Mouse (Mus musculus): ENCODE data around the gene Gm21860. TPM values are rescaled to one million over a fixed set of nuclear protein-coding genes. Genes with fewer than 3 reads are reported as not detected.
A peak's percentile ranks its signal among the peaks of the same experiment; 100 is the strongest.
"Not testable (repeated sequence)": the region's sequence is repeated elsewhere in the genome, so short reads cannot be mapped to it uniquely, and the experiment has no call there.

Gm21860 gene
- not detected in 2 replicates for polyA plus RNA-seq (2015; fragmentation: Nextera tagmentation; extraction: Ambion mirVana)

DNA sequence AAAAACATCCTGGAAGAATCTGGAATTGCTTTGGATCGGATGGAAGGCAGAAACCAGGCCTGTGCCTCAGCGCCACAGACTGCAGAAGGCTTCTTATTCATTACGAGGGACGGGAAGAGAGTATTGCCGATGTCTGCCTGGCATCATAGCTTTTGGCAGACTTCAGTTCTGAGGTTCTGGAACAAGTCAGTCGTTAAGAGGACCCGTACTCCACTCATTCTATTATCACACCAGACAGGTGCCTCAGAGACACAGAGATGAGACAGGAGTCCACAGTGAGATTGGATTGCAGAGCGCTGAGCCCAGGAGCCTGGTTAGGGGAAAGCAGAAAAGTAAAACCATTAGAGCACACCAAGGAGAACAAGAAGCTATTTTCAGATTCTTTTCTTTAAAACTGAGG is at the start of gene Gm21860:
Gene Gm21860, minus strand, starts transcription at position 101 of the 400 bp plus-strand sequence.
- H3K4me1 ChIP-seq; H3K27me3 ChIP-seq; H3K27ac ChIP-seq (replicated peaks); H3K9me3 ChIP-seq (replicated peaks); ATAC-seq (ENCODE audit: insufficient number of reproducible peaks, low FRiP score, low TSS enrichment, low read depth); H3K9ac ChIP-seq; H3K4me2 ChIP-seq (replicated peaks); H3K4me3 ChIP-seq (replicated peaks); H3K36me3 ChIP-seq: not testable (repeated sequence)
- no CpG with 5 or more reads among the region's 8 CpGs for WGBS

DNA sequence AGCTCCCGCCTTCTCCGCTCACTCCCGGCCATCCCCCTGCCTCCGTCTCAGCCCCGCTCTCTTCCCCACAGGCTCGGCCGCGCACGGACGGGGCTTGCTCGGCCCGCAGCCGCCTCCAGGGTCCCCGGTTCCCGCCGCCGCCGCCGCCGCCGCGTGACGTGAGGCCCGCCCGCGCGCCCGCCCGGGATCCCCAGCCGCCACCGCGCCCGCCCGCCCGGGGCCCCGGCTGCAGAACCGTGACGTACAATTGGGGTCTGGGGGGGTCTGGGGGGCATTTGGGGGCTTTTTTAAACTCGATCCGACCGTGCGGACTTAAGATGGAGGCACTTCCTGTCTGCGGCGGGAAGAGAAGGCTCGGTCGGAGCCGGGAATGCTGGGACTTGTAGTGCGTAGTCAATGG is 29.8 kb upstream of the Gm21860 start, which contains the start of gene Gm47283:
Gene Gm47283, plus strand, starts transcription at position 301 of the 400 bp plus-strand sequence.
- not testable (repeated sequence) for H3K4me1 ChIP-seq; H3K9me3 ChIP-seq (replicated peaks); H3K27ac ChIP-seq (replicated peaks); ATAC-seq (ENCODE audit: insufficient number of reproducible peaks, low FRiP score, low TSS enrichment, low read depth); H3K4me2 ChIP-seq (replicated peaks); H3K27me3 ChIP-seq; H3K36me3 ChIP-seq; H3K4me3 ChIP-seq (replicated peaks); H3K9ac ChIP-seq
- WGBS: no CpG with 5 or more reads among the region's 48 CpGs

DNA sequence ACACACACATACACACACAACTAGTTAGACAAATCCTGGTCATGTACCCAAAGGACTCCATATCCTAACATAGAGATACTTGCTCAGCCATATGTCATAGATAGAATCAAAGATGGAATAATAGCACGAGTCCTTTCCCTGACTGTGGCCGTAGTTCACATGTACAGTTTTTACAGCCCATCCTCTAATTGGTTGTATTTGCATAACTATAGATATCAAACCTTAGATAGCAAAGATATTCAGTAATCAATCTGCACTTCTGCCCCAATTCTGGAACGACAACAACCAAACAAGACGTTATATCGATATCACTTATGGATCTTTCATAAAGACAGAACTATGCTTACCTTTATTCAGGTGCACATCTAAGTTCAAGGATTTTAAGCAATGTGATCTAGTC is 9.4 kb downstream of the Gm21860 start:
- not testable (repeated sequence) for H3K4me2 ChIP-seq (replicated peaks); H3K4me3 ChIP-seq (replicated peaks); H3K27me3 ChIP-seq; H3K27ac ChIP-seq (replicated peaks); ATAC-seq (ENCODE audit: insufficient number of reproducible peaks, low FRiP score, low TSS enrichment, low read depth); H3K9ac ChIP-seq; H3K4me1 ChIP-seq
- H3K36me3 ChIP-seq: peaks cover 26% of the 10 kb centered on the region
- peaks cover 34% of the 10 kb centered on the region for H3K9me3 ChIP-seq (replicated peaks)
- 93% methylated on average over 5 of the region's 5 CpGs for whole genome bisulfite sequencing

DNA sequence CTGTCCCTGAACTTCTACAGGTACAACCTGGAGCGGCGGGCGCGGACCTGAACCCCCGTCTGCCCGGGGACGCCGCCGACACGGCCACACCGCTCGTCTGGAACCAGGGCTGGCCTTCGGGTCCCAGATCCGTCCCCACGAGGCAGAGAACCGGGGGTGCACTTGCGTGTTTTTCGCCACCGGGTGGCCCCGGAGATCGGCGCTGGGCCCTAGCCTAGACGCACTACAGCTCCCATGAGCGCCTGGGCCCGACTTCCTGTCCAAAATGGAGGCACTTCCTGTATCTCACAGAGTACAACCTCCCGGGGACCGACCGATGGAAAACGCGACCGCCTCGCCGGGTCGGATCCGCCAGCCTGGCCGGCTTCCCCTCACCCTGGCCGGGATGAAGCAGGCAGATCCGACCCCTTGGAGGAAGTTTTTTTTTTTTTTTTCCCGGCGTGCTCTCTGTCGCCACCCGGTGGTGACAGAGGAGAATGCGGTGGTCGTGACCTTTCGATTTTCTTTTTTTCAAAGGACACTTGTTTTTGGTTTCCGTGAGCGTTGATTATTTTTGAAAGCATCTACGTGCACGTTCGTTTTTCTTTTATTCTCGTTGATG is 10.1 kb downstream of the Gm21860 start:
- WGBS: 62% methylated on average over 51 of the region's 51 CpGs
- not testable (repeated sequence) for H3K4me1 ChIP-seq

DNA sequence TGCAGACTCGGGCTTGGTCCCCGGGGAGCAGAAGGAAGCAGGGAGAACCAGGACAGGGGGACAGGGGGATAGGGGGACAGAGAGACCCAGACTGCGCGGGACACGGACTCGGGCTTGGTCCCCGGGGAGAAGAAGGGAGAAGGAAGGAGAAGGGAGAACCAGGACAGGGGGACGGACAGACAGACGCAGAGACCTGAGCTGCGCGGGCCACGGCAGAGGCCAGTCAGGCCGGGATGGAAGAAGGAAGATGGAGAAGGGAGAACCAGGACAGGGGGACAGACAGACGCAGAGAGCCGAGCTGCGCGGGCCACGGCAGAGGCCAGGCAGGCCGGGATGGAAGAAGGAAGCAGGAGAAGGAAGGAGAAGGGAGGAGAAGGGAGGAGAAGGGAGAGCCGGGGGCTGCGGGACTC is 10.8 kb downstream of the Gm21860 start:
- Histone ChIP-seq H3K4me3 (replicated peaks) (no peak overlapping the region), H3K27ac (replicated peaks) (no peak overlapping the region)

More for the DNA sequence above, 10.1 kb downstream of the Gm21860 start:
- ATAC-seq (ENCODE audit: insufficient number of reproducible peaks, low FRiP score, low TSS enrichment, low read depth): peak; percentile 90
- peak overlapping the region; percentile 35 for H3K4me3 ChIP-seq (replicated peaks)
- H3K36me3 ChIP-seq: peaks cover 33% of the 10 kb centered on the region
- not testable (repeated sequence) for H3K27me3 ChIP-seq, H3K9ac ChIP-seq
- peak overlapping the region; percentile 79 for H3K27ac ChIP-seq (replicated peaks)
- peaks cover 42% of the 10 kb centered on the region for H3K9me3 ChIP-seq (replicated peaks)
- H3K4me2 ChIP-seq (replicated peaks): peak overlapping the region; percentile 38

DNA sequence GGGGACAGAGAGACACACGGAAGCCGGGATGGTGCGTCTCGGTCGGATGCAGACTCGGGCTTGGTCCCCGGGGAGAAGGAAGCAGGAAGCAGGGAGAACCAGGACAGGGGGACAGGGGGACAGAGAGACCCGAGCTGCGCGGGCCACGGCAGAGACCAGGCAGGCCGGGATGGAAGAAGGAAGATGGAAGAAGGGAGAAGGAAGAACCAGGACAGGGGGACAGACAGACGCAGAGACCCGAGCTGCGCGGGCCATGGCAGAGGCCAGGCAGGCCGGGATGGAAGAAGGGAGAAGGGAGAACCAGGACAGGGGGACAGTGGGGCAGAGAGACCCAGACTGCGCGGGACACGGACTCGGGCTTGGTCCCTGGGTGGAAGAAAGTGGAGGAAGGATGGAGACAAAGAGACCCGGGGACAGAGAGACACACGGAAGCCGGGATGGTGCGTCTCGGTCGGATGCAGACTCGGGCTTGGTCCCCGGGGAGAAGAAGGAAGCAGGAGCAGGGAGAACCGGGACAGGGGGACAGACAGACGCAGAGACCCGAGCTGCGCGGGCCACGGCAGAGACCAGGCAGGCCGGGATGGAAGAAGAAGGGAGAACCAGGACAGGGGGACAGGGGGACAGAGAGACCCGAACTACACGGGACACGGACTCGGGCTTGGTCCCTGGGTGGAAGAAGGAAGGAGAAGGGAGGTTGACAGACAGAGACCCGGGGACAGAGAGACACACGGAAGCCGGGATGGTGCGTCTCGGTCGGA is 11.4 kb downstream of the Gm21860 start:
- H3K4me3 ChIP-seq (replicated peaks); H3K27me3 ChIP-seq; H3K4me1 ChIP-seq; H3K4me2 ChIP-seq (replicated peaks); H3K27ac ChIP-seq (replicated peaks); ATAC-seq (ENCODE audit: insufficient number of reproducible peaks, low FRiP score, low TSS enrichment, low read depth); H3K9ac ChIP-seq: not testable (repeated sequence)
- Histone ChIP-seq H3K9me3 (replicated peaks) (peaks cover 50% of the 10 kb centered on the region), H3K36me3 (peaks cover 42% of the 10 kb centered on the region)
- WGBS: 80% methylated on average over 40 of the region's 46 CpGs

More for the DNA sequence above, 10.8 kb downstream of the Gm21860 start:
- Histone ChIP-seq H3K4me2 (replicated peaks) (no peak overlapping the region), H3K9ac (no peak overlapping the region), H3K27me3 (no peaks in the 10 kb centered on the region), H3K36me3 (peaks cover 40% of the 10 kb centered on the region), H3K4me1 (no peaks in the 10 kb centered on the region), H3K9me3 (replicated peaks) (peaks cover 49% of the 10 kb centered on the region)
- ATAC-seq (ENCODE audit: insufficient number of reproducible peaks, low FRiP score, low TSS enrichment, low read depth): no peak
- 60% methylated on average over 1 of the region's 21 CpGs for WGBS

DNA sequence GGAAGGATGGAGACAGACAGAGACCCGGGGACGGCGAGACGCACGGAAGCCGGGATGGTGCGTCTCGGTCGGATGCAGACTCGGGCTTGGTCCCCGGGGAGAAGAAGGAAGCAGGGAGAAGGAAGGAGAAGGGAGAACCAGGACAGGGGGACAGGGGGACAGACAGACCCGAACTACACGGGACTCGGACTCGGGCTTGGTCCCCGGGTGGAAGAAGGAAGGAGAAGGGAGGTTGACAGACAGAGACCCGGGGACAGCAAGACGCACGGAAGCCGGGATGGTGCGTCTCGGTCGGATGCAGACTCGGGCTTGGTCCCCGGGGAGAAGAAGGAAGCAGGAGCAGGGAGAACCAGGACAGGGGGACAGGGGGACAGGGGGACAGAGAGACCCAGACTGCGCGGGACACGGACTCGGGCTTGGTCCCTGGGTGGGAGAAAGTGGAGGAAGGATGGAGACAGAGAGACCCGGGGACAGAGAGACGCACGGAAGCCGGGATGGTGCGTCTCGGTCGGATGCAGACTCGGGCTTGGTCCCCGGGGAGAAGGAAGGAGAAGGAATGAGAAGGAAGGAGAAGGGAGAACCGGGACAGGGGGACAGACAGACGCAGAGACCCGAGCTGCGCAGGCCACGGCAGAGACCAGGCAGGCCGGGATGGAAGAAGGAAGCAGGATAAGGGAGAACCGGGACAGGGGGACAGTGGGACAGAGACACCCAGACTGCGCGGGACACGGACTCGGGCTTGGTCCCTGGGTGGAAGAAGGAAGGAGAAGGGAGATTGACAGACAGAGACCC is 12.2 kb downstream of the Gm21860 start:
- not testable (repeated sequence) for H3K4me3 ChIP-seq (replicated peaks); H3K27me3 ChIP-seq; H3K27ac ChIP-seq (replicated peaks); H3K4me2 ChIP-seq (replicated peaks); H3K4me1 ChIP-seq; H3K9ac ChIP-seq; ATAC-seq (ENCODE audit: insufficient number of reproducible peaks, low FRiP score, low TSS enrichment, low read depth)
- Histone ChIP-seq H3K36me3 (peaks cover 42% of the 10 kb centered on the region), H3K9me3 (replicated peaks) (peaks cover 50% of the 10 kb centered on the region)
- 84% methylated on average over 49 of the region's 49 CpGs for WGBS

DNA sequence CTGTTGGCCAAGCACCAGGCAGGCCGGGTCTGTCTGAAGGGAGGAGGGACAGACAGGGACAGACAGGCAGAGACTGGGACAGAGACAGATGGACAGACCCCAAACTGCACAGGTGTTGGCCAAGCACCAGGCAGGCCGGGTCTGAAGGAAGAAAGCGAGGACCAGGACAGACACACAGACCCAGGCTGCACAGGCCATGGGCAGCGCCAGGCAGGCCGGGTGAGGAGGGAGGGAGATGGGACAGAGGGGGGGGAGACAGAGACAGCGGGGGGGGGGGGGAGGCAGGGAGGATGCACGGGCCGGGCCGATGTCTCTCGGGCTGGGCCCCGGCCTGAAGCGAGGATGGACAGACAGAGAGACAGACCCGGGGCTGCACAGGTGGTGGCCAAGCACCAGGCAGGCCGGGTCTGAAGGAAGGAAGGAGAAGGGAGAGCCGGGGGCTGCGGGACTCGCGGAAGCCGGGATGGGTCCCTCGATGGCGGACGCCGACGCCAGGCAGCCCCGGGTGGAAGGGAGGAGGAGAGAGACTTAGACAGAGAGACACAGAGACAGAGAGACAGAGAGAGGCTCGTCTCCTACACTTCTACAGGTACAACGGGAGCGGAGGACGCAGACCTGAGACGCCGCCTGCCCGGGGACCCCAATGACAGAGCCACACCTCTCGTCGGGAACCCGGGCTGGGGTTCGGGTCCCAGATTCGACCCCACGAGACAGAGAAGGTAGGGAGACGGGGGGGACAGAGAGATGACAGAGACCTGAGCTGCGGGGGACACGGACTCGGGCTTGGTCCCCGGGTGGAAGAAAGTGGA is 13.0 kb downstream of the Gm21860 start:
- peaks cover 42% of the 10 kb centered on the region for H3K36me3 ChIP-seq
- H3K4me2 ChIP-seq (replicated peaks); H3K27me3 ChIP-seq; H3K4me1 ChIP-seq; H3K27ac ChIP-seq (replicated peaks); H3K4me3 ChIP-seq (replicated peaks); H3K9ac ChIP-seq: not testable (repeated sequence)
- WGBS: 82% methylated on average over 42 of the region's 43 CpGs
- peak; percentile 55 for ATAC-seq (ENCODE audit: insufficient number of reproducible peaks, low FRiP score, low TSS enrichment, low read depth)
- peaks cover 50% of the 10 kb centered on the region for H3K9me3 ChIP-seq (replicated peaks)

DNA sequence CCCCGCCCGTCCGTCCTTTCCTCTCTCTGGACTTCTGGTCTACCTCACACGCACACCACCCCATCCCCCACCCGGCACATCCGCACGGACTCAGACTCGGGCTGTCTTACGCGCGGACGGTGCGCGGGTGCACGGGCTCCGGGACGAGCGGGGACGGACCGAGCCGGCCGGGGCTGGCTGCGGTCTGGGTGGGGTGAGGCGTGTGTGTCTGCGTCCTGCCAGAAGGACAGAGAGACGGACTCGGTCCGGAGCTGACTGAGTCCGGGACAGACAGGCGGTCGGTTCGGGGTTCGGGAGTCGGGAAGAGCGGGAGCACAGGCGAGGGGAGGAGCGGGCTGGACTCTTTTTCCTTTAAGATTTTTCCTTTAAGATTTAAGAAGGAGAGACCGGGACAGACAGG is 13.6 kb downstream of the Gm21860 start:
- H3K27me3 ChIP-seq; H3K9ac ChIP-seq; H3K4me1 ChIP-seq; H3K27ac ChIP-seq (replicated peaks); H3K4me3 ChIP-seq (replicated peaks); H3K4me2 ChIP-seq (replicated peaks): not testable (repeated sequence)
- Histone ChIP-seq H3K9me3 (replicated peaks) (peaks cover 50% of the 10 kb centered on the region), H3K36me3 (peaks cover 42% of the 10 kb centered on the region)
- 77% methylated on average over 38 of the region's 38 CpGs for WGBS
- peak; percentile 65 for ATAC-seq (ENCODE audit: insufficient number of reproducible peaks, low FRiP score, low TSS enrichment, low read depth)

DNA sequence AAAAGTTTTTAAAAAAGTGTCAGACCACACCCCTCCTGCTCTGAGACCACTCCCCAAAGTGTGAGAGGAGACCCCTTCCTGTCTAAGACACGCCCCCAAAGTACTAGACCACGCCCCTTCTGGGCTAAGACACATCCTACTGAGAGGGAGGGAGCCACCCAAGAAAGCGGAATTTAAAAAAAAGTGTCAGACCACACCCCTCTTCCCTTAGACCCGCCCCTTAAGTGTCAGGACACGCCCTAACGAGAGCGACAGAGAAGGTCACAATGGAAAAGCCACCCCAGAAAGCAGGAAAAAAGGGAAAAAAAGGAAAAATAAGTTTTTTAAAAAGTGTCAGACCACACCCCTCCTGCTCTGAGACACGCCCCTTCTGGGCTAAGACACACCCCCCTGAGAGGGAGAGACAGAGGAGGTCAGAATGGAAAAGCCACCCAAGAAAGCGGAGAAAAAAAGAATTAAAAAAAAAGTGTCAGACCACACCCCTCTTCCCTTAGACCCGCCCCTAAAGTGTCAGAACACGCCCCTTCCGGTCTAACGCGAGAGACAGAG is 14.5 kb downstream of the Gm21860 start:
- WGBS: 48% methylated on average over 14 of the region's 14 CpGs
- Histone ChIP-seq H3K4me2 (replicated peaks) (no peak overlapping the region), H3K27ac (replicated peaks) (no peak overlapping the region), H3K4me3 (replicated peaks) (no peak overlapping the region), H3K36me3 (peaks cover 42% of the 10 kb centered on the region), H3K4me1 (no peaks in the 10 kb centered on the region), H3K9ac (no peak overlapping the region), H3K27me3 (no peaks in the 10 kb centered on the region), H3K9me3 (replicated peaks) (peaks cover 45% of the 10 kb centered on the region)
- peak; percentile 1; the same call in 1 of the 2 replicates for ATAC-seq (ENCODE audit: insufficient number of reproducible peaks, low FRiP score, low TSS enrichment, low read depth)

Measured in embryonic facial prominence, embryonic 15.5 days (tissue).